Mouse (Mus musculus) forebrain, embryonic 13.5 days (tissue): ENCODE measurements at regions not wholly inside any gene's neighbourhood (a gene's known extent, or its start where the extent isn't known, plus 50 kb on each side); places are given as distances from the start of the nearest gene placed in this dataset.
A peak's percentile ranks its signal among the peaks of the same experiment; 100 is the strongest.

Experiments used
- ATAC-seq: fragments of 200-750 bp; cut with Nextera tagmentation; 2 replicates; pipeline ENCODE4 v1.8.0; 2017
- H3K27ac ChIP-seq: fragments of 300-500 bp; sonication (generic); 2 replicates; pipeline ENCODE4 v1.5.1; 2015; ENCODE audit warnings: inconsistent platforms, mild to moderate bottlenecking, moderate library complexity
- H3K27me3 ChIP-seq: fragments of 300-500 bp; sonication (generic); 2 replicates; pipeline ENCODE4 v1.6.1; 2015; ENCODE audit warnings: mild to moderate bottlenecking, inconsistent platforms
- H3K36me3 ChIP-seq: fragments of 300-500 bp; sonication (generic); 2 replicates; pipeline ENCODE4 v1.6.1; 2015; ENCODE audit warnings: mild to moderate bottlenecking, inconsistent platforms; ENCODE audit not compliant: poor library complexity, severe bottlenecking
- H3K4me1 ChIP-seq: fragments of 300-500 bp; sonication (generic); 2 replicates; pipeline ENCODE4 v1.6.1; 2015; ENCODE audit warnings: inconsistent platforms
- H3K4me2 ChIP-seq: fragments of 300-500 bp; sonication (generic); 2 replicates; pipeline ENCODE4 v1.6.1; 2015; ENCODE audit warnings: inconsistent platforms, mild to moderate bottlenecking, moderate library complexity
- H3K4me3 ChIP-seq: fragments of 300-500 bp; sonication (generic); 2 replicates; pipeline ENCODE4 v1.5.1; 2015; ENCODE audit warnings: mild to moderate bottlenecking, inconsistent platforms
- H3K9ac ChIP-seq: fragments of 300-500 bp; sonication (generic); 2 replicates; pipeline ENCODE4 v1.6.1; 2015; ENCODE audit warnings: mild to moderate bottlenecking, inconsistent platforms
- H3K9me3 ChIP-seq: fragments of 300-500 bp; sonication (generic); replicated peaks from 2 replicates; pipeline ENCODE4 v1.6.1; 2016; ENCODE audit warnings: inconsistent platforms
- WGBS: fragments of 180-500 bp; shearing (Covaris S2); methylation state at CpG from one replicate; pipeline ENCODE4 v1.1.7; 2015; 5-methylcytosine and 5-hydroxymethylcytosine counted together

GRCm38 (mm10) chr5:73729646-73730045 lies 78.5 kb downstream of the Spata18 start:
- H3K9me3 ChIP-seq = no peaks in the 10 kb centered on the region
- H3K4me2 ChIP-seq = no peak overlapping the region
- no peaks in the 10 kb centered on the region for H3K27me3 ChIP-seq
- H3K4me1 ChIP-seq = peaks cover 4% of the 10 kb centered on the region
- no peak for ATAC-seq
- H3K36me3 ChIP-seq = no peaks in the 10 kb centered on the region
- no peak overlapping the region for H3K27ac ChIP-seq
- 84% methylated on average over 13 of the region's 13 CpGs for WGBS
- H3K4me3 ChIP-seq = no peak overlapping the region
- H3K9ac ChIP-seq = no peak overlapping the region

DNA sequence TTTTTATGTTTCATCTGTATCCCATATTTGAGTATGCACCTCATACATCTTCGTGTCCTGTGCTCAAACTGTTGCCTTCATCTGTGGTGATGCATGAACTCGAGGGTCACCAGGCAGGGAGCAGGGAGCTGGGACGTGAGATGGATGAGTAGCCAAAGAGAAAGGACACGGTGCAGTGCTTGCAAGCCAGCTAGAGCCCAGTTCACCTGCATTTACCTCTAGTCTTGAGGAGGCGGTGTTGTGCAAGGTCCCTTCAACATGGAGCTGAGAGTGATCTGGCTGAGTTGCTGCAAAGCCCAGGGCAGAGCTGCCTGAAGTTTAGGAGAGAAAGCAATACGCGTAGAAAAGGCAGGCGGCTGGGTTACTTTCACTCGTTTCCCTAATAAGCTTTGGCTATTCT lies 80.2 kb downstream of the Spata18 start:
- Histone ChIP-seq H3K9me3 (no peaks in the 10 kb centered on the region), H3K27me3 (no peaks in the 10 kb centered on the region), H3K4me2 (no peak overlapping the region), H3K4me1 (peaks cover 4% of the 10 kb centered on the region), H3K36me3 (no peaks in the 10 kb centered on the region), H3K9ac (no peak overlapping the region), H3K4me3 (no peak overlapping the region), H3K27ac (no peak overlapping the region)
- WGBS = 49% methylated on average over 9 of the region's 9 CpGs
- ATAC-seq = no peak

DNA sequence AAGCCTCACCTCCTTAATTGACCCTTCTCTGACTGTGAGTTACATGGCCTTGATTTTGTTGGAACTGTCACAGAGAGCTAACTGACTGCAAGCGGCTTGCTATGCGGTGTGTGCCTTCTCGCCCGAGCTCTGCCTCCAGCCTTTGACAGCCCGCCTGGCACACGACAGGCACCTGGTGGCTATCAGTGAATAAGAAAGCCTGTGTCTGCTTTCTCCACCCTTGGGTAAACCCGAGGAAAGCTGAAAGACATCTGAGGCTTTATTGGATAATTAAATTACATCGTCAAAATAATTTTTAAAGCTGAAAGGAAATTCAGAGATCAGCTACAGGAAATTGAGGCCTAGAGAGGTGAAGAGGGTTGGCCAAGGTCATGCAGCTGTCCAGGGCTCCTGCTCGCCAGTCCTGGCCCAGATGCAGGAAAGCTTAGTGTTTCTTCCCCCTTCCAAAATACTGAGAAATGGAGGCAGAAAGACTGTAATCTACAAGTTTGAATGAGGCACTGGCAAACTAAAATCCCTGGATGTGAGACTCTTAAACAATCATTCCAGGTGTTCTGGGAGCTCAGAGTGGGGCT lies 80.9 kb downstream of the Spata18 start:
- WGBS = 34% methylated on average over 9 of the region's 9 CpGs
- H3K36me3 ChIP-seq = no peaks in the 10 kb centered on the region
- no peak overlapping the region for H3K9ac ChIP-seq
- H3K4me3 ChIP-seq = no peak overlapping the region
- H3K27ac ChIP-seq = no peak overlapping the region
- H3K9me3 ChIP-seq = no peaks in the 10 kb centered on the region
- H3K27me3 ChIP-seq = no peaks in the 10 kb centered on the region
- no peak overlapping the region for H3K4me2 ChIP-seq
- ATAC-seq = no peak
- peaks cover 4% of the 10 kb centered on the region for H3K4me1 ChIP-seq

- 54% methylated on average over 3 of the region's 3 CpGs for WGBS
- H3K4me1 ChIP-seq = no peaks in the 10 kb centered on the region
- H3K27ac ChIP-seq = no peak overlapping the region
- no peaks in the 10 kb centered on the region for H3K36me3 ChIP-seq
- no peak for ATAC-seq
- no peak overlapping the region for H3K4me3 ChIP-seq
- H3K9me3 ChIP-seq = no peaks in the 10 kb centered on the region
- no peaks in the 10 kb centered on the region for H3K27me3 ChIP-seq
- H3K9ac ChIP-seq = no peak overlapping the region
- H3K4me2 ChIP-seq = no peak overlapping the region
Observed at GRCm38 (mm10) chr5:73740766-73741165, 89.6 kb downstream of the Spata18 start.

GRCm38 (mm10) chr5:73741441-73741840 lies 90.3 kb downstream of the Spata18 start:
- Histone ChIP-seq H3K9me3 (no peaks in the 10 kb centered on the region), H3K36me3 (no peaks in the 10 kb centered on the region), H3K27me3 (no peaks in the 10 kb centered on the region), H3K4me3 (no peak overlapping the region), H3K4me2 (no peak overlapping the region), H3K4me1 (no peaks in the 10 kb centered on the region), H3K9ac (no peak overlapping the region), H3K27ac (no peak overlapping the region)
- ATAC-seq = no peak
- 65% methylated on average over 11 of the region's 11 CpGs for WGBS

DNA sequence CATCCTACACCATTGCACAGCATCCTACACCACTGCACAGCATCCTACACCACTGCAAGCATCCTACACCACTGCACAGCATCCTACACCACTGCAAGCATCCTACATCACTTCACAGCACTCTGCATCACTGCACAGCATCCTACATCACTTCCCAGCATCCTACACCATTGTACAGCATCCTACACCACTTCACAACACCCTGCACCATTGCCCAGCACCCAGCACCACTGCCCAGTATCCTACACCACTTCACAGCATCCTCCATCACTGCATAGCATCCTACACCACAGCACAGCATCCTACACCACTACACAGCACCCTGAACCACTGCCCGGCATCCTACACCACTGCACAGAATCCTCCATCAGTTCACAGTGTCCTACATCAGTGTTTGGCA lies 92.8 kb downstream of the Spata18 start:
- Histone ChIP-seq H3K4me1 (no peaks in the 10 kb centered on the region), H3K4me2 (no peak overlapping the region), H3K4me3 (no peak overlapping the region), H3K9me3 (no peaks in the 10 kb centered on the region), H3K27ac (no peak overlapping the region), H3K36me3 (no peaks in the 10 kb centered on the region), H3K9ac (no peak overlapping the region), H3K27me3 (no peaks in the 10 kb centered on the region)
- ATAC-seq = no peak
- 94% methylated on average over 1 of the region's 1 CpGs for WGBS

DNA sequence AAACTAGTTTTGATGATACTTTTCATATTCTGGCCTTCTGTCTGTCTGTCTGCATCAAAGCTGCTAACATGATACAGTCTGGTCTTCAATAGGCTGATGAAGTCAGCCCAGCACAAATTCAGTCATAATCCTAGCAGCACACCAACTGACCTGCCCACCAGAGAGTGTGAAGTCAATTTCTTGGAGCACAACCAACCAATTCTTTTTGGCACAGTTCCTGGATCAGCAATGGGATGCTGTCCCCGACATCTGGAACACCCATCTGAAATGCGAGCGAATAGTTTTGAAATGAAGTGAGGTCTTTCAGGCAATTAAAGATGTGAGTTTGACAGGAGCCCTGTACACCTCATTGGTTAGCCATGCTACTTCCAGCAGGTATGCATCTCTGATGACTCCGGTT lies 98.6 kb downstream of the Spata18 start:
- WGBS = 87% methylated on average over 4 of the region's 4 CpGs
- Histone ChIP-seq H3K36me3 (no peaks in the 10 kb centered on the region), H3K4me1 (no peaks in the 10 kb centered on the region), H3K9ac (no peak overlapping the region), H3K4me2 (no peak overlapping the region), H3K9me3 (no peaks in the 10 kb centered on the region), H3K4me3 (no peak overlapping the region), H3K27ac (no peak overlapping the region), H3K27me3 (no peaks in the 10 kb centered on the region)
- no peak for ATAC-seq

DNA sequence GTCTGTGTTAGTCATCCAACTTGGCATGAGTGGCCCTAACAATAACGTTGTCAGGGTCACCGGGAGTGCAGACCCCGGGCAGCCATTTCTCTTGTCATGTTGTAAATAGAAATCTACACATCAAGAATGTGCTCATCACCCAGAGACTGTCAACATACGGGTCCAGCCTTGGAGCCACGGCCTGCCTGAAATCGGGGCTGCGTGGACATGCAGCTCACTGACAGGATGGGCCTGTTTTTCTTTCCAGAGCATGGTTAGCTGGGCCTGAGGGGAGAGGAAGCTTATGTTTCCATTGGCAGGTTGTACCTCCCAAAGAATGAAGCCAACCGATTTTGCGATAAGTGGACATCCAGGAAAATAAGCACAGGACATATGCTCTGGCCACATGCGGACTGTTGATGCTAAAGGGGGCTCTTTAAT lies 101.1 kb downstream of the Spata18 start:
- ATAC-seq = no peak
- no peak overlapping the region for H3K4me3 ChIP-seq
- H3K36me3 ChIP-seq = no peaks in the 10 kb centered on the region
- H3K27ac ChIP-seq = no peak overlapping the region
- WGBS = 90% methylated on average over 10 of the region's 10 CpGs
- no peak overlapping the region for H3K4me2 ChIP-seq
- no peaks in the 10 kb centered on the region for H3K27me3 ChIP-seq
- H3K9me3 ChIP-seq = no peaks in the 10 kb centered on the region
- H3K9ac ChIP-seq = no peak overlapping the region
- no peaks in the 10 kb centered on the region for H3K4me1 ChIP-seq

DNA sequence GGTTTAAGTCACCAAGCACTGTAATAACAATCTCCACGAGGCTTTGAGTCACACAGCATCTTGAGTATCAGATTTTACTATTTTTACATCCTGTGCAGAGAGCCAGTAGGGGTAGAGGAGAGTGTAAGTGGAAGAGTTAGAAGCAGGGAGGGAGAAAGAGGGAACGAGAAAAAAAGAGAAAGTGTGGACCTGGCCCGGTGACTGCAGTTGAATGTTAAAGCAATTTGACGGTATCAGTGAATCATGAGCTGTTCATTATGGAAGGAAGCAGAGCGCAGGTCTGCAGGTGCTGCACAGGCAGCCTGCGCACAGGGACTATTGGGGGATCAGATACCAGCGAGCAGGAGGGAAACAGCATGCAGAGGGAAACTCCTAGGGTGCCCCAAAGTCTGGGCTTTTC lies 102.6 kb downstream of the Spata18 start:
- H3K4me2 ChIP-seq = no peak overlapping the region
- WGBS = 64% methylated on average over 7 of the region's 7 CpGs
- no peak overlapping the region for H3K4me3 ChIP-seq

GRCm38 (mm10) chr5:73758534-73758933 lies 107.4 kb downstream of the Spata18 start:
- H3K9me3 ChIP-seq = no peaks in the 10 kb centered on the region
- H3K4me2 ChIP-seq = no peak overlapping the region
- no peaks in the 10 kb centered on the region for H3K36me3 ChIP-seq
- H3K27ac ChIP-seq = no peak overlapping the region
- no peaks in the 10 kb centered on the region for H3K4me1 ChIP-seq
- 85% methylated on average over 6 of the region's 6 CpGs for WGBS
- H3K27me3 ChIP-seq = no peaks in the 10 kb centered on the region
- no peak overlapping the region for H3K9ac ChIP-seq
- H3K4me3 ChIP-seq = no peak overlapping the region
- ATAC-seq = no peak

More for the DNA sequence above, 102.6 kb downstream of the Spata18 start:
- ATAC-seq = no peak
- Histone ChIP-seq H3K27me3 (no peaks in the 10 kb centered on the region), H3K9me3 (no peaks in the 10 kb centered on the region), H3K36me3 (no peaks in the 10 kb centered on the region), H3K27ac (no peak overlapping the region), H3K4me1 (no peaks in the 10 kb centered on the region), H3K9ac (no peak overlapping the region)

DNA sequence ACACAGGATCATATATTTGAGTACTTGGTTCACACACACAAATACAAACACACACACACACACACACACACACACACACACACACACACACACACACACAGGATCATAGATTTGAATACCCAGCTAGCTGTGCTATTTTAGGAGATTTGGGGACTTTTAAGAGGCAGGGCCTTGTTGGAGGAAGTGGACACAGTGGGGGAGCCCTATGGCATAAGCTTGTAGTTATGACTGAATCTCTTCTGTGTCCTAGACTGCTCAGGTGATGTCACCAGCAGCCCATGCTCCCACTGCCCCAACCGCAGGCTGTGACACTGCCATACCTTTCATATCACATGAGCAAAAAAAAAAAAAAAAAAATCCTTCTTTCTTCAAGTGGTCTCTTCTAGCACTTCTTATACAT lies 110.1 kb downstream of the Spata18 start:
- H3K4me2 ChIP-seq = no peak overlapping the region
- no peaks in the 10 kb centered on the region for H3K36me3 ChIP-seq
- H3K9ac ChIP-seq = no peak overlapping the region
- no peaks in the 10 kb centered on the region for H3K27me3 ChIP-seq
- H3K27ac ChIP-seq = no peak overlapping the region
- WGBS = 64% methylated on average over 1 of the region's 1 CpGs
- no peaks in the 10 kb centered on the region for H3K4me1 ChIP-seq
- ATAC-seq = no peak
- H3K9me3 ChIP-seq = no peaks in the 10 kb centered on the region
- H3K4me3 ChIP-seq = no peak overlapping the region

DNA sequence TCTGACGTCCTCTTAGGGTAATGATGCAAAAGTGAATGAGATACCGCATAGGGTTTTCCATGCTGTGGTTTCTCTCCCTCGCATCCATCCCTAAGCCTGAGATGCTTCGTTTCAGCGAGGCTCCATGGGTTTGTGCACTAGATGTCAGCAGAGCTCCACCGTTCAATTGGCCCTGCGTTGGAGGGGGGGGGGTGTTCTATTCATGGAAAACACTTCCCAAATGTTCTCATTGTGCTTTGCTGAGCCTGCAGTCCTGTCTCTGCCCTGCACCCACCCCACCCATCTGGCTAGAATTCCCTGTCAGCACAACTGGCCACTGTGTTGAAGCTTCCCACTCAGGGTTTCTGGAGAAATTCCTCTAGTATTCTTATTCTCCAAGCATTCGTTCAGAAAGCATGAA lies 110.5 kb downstream of the Spata18 start:
- Histone ChIP-seq H3K27me3 (no peaks in the 10 kb centered on the region), H3K27ac (no peak overlapping the region), H3K4me2 (no peak overlapping the region), H3K36me3 (no peaks in the 10 kb centered on the region), H3K9me3 (no peaks in the 10 kb centered on the region), H3K4me1 (no peaks in the 10 kb centered on the region), H3K4me3 (no peak overlapping the region), H3K9ac (no peak overlapping the region)
- ATAC-seq = peak; percentile 76
- WGBS = 19% methylated on average over 8 of the region's 8 CpGs

DNA sequence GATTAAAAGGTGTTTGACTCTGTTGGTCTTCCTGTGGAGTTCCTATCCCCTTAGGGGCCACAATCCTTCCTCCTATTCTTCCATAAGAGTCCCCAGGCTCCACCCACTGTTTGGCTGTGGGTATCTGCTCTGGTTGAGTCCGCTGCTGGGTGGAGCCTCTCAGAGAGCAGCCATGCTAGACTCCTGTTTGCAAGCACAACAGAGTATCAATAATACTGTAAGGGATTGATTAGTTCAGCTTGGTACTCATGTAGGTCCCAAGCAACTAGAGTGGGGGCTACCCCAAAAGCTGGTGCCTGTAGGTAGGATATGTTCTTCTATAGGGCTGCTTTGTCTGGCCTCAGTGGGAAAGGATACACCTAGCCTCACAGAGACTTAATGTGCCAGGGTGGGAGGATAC lies 113.0 kb downstream of the Spata18 start:
- Histone ChIP-seq H3K4me3 (no peak overlapping the region), H3K4me1 (no peaks in the 10 kb centered on the region), H3K4me2 (no peak overlapping the region), H3K9ac (no peak overlapping the region), H3K27ac (no peak overlapping the region), H3K9me3 (no peaks in the 10 kb centered on the region), H3K27me3 (no peaks in the 10 kb centered on the region), H3K36me3 (no peaks in the 10 kb centered on the region)
- 68% methylated on average over 1 of the region's 1 CpGs for WGBS
- ATAC-seq = no peak
